Mouse (Mus musculus): Measurements from ENCODE around the gene Gfod2.

Gfod2 gene

DNA sequence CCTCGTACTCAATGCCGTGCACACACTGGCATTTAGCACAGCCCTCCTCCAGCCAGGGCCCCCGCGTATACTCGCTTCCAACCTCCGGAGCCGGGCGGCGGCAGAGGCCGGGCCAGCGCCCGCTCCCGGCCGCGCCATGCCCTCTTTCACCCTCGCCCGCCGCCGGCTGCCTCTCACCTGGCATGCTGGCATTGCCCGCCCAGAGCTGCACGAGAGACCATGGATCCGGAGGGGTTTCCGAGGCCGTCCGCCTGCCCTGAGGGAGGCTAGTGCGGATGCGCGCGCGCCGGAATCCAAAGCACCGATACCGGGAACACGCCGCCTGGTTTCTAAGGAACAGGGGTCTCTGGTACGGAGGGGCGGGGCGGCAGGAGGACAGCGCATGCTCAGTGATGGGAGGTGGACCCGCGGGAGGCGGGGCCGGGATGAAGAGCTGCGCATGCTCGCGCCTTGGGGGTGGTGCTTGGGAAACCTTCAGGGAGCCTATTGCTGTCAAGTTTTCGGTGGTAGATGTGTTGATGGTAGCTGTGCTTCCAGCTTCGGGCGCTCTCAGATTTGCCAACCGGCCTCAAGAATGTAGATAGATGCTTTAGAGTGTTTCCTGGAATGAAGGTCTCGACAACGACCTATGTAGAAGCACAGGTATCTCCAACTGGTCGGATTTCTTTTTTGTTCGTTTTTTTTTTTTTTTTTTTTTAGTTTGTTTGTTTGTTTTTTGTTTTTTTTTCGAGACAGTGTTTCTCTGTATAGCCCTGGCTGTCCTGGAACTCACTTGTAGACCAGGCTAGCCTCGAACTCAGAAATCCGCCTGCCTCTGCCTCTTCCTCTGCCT lies at the start of gene Gfod2:
TSS of gene Gfod2 (minus strand) at position 388 of the 832 bp plus-strand sequence.
- peak; percentile 98 for DNase-seq (ENCODE audit: inconsistent ontology term)

DNA sequence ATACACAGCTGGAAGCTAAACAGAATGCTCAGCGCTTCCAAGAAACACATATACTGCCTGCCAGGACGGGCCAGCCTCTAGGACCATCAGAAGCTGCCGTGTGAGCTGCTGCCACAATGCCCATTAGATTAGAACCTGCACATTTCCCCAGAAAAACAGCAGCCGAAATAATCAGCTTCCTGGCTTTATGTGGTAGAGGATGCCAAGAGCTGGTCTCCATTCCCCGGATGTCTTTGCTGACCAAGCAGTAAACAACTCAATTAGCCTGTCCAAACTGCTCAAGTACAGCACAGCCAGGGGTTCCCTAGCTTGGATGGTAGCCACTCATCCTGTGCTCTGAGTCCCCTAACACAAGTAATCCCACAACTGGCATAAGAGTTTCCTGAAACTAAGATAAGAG lies 49.3 kb upstream of the Gfod2 start:
- no peak for DNase-seq (ENCODE audit: inconsistent ontology term)

DNA sequence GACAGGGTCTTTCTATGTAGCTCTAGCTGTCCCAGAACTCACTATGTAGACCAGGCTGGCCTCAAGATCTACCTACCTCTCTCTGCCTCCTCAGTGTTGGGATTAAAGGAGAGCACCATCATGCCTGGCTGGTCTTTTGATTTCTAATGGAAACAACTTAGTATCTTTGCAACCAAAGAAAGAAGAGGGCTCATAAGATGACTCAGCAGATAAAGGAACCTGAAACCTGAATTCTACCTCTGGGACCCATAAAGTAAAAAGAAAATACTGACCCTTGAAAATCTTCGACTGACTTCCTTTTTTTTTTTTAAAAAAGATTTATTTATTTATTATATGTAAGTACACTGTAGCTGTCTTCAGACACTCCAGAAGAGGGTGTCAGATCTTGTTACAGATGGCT lies 47.5 kb upstream of the Gfod2 start:
- no peak for DNase-seq (ENCODE audit: inconsistent ontology term)

DNA sequence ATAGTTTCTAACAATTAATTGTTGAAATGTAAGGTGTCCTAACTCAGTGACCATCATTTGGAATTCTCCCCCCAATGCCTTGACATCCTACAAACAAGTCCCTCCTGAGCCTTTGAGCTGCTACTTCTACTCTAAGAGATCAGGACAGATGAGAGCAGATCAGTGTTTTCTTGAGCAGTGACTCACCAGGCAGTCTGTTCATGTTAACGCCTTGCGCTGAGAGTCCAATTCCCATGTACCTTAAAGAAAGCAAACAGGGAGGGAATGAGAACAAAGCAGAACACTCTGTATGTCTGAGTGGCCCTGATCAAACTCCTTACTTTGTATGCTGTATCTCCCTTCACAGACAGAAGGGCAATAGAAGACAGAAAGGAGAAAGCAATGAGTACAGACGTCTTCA lies 46.9 kb upstream of the Gfod2 start:
- no peak for DNase-seq (ENCODE audit: inconsistent ontology term)

DNA sequence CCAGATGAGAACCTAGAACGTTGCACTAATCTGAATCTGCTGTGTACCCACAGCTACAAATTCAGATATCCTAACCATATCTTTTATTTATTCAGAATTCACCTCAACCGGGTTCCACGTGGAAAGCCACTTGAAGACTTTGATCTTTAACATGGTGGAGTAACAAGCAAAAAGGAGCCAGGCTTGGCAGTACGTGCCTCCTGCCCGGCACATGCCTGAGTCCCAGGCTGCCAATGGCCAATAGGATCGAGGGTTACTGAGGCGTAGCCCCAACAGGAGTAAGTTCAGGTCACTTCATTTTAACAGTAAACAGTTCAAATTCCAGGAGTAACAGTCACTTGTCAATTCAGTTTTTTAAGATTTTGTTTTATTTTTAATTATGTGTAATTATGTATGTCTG lies 46.3 kb upstream of the Gfod2 start:
- DNase-seq (ENCODE audit: inconsistent ontology term): no peak

DNA sequence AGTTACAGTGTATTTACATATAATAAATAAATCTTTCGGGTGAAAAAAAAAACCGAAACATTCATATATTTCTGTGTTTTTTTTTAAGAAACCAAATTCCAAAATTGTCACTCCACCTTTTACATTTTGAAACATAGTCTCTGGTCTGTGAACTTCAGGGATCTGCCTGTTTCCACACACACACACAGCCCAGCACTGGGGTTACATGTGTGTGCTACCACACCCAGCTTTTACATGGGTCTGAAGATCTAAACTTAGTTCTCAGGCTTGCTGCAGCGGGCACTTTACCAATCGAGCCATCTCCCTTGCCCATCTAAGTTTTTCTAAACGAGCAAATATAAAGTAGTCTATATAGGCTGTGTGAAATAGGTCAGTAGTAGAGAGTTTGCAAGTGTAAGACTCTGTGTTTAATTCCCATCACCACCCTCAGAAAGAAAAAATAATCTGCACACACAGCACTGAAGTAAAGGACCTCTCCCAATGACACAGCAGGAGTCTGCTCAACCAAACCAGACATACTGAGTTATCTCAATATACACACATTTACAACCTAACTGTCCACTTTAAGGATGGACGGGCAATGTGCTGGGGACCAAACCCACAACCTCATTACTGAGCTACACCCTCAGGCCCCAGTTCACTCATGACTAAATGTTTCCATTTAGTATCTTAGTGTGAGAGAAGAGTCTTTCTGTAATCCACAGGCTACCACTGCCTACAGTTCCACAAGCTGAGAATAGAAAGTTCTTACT lies 42.9 kb upstream of the Gfod2 start:
- no peak for DNase-seq (ENCODE audit: inconsistent ontology term)

DNA sequence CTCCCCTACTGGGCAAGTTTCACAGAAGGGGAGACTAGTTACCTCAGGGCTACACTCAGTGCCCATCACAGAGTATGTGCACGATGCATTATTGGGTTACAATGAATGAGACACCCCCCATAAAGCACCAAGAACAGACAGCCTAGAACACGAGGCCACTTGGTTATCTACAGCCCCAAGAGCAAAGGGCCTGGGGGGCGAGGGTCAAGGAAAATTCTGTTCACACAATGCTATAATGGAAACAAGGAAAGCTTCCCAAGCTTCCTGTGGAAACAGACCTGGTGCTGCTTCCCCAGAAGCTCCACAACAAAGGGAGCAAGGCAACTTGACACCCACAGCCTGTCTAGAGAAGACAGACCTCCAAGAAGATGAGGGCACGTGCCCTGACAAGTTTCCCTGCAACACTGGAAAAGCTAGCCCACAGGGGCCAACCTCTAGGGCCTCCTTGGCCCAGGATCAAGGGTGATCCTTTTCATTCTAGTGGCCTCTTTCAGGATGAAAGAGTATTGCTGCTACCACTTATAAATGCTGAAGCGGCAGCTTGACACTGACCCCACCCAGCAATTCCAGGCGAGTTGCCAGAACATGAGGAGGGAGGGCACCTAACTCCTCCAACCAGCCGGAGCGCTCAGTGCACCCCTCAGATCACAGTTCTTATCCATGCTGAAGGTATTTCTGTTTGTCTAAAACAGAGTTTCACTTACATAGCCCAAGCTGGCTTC lies 40.8 kb upstream of the Gfod2 start:
- DNase-seq (ENCODE audit: inconsistent ontology term): peak; percentile 62

DNA sequence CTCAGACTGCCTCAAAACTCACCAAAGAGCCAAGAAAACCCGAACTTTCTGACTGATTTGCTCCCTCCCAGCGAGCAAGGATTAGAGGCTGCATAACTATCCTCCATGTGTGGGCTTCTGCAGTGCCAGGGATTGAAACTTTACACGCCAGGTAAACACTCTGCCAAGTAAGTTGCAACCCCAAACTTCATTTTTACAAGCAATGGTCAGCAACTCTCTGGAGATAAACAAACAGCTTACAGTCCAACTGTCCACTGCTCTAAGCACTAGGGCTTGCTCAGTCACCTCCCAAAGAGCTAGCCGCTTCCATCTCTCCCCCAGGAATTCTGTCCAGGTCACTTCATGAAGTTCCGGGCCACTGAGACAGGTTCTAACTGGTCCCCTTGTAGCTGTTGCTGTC lies 39.9 kb upstream of the Gfod2 start:
- no peak for DNase-seq (ENCODE audit: inconsistent ontology term)

DNA sequence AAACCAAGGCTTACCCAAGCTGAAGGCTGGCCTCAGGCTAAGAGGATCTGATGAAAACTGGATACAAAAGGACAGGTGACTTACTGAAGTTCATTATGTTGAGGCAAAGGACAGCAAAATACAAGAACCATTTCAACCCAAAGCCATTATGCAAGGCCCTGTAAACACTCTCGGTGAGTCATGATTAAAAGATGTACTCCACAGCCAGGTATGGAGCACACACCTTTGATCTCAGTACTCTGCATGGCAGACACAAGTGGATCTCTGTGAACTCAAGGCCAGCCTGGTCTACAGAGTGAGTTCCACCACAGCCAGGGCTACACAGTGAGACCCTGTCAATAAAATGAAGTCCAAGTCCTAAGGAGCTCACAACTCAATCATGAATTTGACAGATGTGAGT lies 37.3 kb upstream of the Gfod2 start:
- no peak for DNase-seq (ENCODE audit: inconsistent ontology term)

DNA sequence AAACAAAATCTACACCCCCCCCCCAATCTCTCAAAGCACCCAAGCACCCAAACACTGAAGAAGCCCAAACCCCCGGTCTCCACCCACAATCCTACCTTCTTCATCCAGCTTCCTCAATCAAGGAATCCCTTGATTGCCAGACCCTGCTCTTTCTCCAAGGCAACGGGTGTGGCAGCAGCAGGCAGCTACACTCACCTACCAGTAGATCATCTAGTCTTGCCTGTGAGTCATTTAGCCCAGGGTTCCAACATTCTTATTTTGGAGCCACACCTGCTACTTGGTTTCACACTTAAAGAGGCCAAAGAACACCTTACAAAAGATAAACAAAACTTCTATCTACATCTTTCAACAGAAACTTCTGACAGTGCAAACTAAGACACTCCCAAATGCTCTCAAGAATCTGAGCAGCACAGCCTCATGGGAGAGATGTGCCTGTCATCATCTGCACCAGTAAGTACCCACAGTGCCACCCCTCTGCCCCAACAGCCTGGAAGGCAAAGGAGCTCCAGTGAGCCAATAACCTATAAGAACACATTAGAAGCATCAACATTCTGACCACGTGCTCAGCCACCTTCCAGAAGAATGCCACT lies 35.6 kb upstream of the Gfod2 start:
- no peak for DNase-seq (ENCODE audit: inconsistent ontology term)

DNA sequence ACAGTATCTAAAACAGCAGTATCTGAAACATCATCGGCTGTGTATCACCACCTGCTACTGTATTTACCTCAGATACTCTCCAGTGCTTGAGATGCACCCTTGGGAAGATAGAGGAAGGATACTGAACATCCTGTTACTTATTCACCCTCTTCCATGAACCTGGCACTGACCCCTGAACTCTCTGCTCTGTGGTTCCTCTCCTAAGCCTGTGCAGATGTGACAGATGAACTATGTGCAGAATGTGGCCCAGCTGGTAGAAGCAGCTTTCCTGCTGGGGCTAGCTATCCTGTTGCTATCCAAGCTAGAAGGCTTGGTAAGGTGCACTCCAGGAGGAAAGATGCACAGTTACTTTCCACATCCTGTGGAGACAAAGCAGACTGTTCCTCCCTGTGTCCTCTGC lies 34.9 kb upstream of the Gfod2 start:
- DNase-seq (ENCODE audit: inconsistent ontology term): no peak

DNA sequence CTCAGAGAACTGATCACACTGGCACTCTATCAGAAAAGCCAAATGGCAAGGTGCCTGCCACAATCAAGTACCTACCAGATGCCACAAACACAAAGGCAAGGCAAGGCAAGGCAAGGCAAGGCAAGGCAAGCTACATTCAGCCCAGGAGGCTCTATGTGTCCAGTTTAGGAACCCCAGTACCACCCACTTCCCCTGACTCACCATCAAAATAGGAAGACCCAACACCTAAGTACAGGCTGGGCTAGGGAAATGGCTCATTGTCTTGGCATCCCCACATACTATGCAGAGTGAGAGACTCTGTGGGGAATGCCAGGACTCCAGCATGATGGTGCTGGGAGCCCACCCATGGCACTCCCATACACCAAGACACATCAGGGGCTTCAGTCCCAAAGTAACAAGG lies 31.2 kb upstream of the Gfod2 start:
- DNase-seq (ENCODE audit: inconsistent ontology term): no peak

DNA sequence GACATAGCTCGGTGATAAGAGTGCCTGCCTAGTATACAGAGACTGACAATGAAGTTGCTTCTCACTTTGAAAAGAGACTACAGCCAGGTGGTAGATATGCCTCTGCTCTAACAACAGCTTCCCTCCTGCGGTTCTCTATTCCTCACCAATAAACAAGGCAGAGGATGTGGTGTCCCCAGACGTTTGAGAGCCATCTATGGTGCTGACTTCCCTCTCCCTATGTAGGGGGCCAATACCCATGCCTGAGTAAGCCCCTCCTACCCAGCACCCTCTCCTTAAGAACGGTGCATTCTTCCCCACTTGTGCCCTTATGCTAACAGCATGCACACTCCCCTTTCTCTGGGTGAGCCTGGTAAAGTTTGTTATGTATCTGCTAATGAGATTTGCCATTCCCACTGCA lies 30.5 kb upstream of the Gfod2 start:
- no peak for DNase-seq (ENCODE audit: inconsistent ontology term)

DNA sequence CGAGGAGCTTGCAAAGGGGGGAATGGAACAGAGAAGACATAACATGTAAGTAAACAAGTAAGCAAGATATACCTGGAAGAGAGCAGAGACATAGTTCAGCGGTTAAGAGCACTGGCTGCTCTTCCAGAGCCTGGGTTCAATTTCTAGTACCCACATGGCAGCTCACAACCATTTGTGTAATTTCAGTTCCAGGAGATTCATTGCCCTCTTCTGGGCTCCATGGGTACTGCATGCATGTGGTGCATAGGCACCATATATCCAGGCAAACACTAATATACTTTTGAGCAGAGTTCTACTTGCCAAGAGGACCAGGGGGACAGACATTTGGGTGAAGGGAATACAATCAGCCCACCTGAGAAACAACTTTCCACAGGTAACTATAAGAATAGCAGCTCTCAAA lies 29.8 kb upstream of the Gfod2 start:
- DNase-seq (ENCODE audit: inconsistent ontology term): no peak

DNA sequence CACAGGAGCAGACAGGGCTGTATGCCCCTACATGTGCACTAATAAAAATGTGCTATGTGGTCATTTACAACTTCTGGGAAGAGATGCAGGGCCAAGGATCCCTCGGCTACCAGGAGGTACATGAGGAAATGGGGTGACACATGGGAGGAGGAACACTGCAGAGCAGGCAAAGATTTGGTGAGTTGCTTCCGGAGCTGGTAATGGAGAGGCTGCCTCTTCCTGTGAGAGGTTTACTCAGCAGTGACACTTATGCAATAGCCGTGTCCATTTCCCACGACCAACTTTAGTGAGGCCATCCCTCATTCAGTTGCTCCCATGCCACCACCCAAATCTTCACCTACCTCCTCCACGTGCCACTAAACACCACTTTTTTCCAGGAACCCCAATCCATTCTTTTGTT lies 21.8 kb upstream of the Gfod2 start:
- DNase-seq (ENCODE audit: inconsistent ontology term): no peak

DNA sequence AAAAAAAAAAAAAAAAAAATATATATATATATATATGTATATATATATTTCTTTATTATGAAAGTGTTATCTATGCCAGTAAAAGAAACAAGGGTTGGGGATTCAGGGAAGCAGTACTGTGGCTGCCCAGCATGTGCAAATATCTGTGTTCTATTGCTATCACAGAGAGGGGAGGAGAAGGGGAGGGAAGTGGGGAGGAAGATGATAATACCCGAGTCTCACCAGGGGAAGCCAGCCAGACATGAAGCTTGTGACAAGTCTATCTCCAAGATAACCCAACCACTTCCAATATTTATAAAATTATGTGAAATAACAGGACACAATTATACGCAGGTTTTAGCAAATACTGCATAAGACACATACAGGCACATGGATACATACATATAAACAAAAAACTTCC lies 19.4 kb upstream of the Gfod2 start:
- DNase-seq (ENCODE audit: inconsistent ontology term): no peak

DNA sequence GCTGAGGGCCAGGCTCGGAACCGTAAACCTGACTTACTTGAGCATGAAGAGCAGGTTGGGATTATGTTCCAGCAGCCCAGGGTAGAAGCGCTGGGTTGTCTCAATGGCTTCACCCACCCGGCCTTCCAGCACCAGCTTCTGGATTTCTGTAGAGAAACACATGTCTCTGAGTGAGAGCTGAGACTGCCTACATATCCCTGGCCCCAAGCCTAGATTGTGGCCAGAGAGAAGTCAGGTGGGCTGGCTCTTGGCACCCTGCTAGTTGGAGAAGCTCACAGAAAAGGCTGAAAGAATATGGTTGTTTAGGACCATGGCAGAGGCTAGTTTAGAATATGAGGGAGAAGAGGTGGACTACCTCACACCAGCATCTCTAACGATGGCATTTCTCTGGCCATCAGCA lies 16.0 kb upstream of the Gfod2 start:
- no peak for DNase-seq (ENCODE audit: inconsistent ontology term)

DNA sequence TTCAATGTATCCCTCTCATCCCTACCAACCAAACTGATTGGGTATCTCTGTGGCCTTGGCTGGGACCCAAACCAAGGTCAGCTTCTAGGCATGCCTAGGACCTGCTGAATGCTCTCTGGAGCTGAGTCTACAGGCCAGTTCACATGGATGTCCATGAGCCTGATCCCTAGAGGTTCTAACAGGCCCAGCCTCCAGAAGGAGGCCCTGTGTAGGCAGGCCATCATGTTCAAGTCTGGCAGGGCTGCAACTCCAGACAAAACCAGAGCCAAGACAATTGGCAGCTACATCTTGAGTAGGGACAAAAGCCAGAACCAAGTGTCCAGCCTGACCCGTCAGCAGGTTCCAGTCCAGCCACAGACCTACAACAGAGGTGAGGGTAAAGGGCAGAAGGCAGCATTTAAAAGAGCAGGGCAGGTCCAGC lies 15.0 kb upstream of the Gfod2 start:
- DNase-seq (ENCODE audit: inconsistent ontology term): no peak

DNA sequence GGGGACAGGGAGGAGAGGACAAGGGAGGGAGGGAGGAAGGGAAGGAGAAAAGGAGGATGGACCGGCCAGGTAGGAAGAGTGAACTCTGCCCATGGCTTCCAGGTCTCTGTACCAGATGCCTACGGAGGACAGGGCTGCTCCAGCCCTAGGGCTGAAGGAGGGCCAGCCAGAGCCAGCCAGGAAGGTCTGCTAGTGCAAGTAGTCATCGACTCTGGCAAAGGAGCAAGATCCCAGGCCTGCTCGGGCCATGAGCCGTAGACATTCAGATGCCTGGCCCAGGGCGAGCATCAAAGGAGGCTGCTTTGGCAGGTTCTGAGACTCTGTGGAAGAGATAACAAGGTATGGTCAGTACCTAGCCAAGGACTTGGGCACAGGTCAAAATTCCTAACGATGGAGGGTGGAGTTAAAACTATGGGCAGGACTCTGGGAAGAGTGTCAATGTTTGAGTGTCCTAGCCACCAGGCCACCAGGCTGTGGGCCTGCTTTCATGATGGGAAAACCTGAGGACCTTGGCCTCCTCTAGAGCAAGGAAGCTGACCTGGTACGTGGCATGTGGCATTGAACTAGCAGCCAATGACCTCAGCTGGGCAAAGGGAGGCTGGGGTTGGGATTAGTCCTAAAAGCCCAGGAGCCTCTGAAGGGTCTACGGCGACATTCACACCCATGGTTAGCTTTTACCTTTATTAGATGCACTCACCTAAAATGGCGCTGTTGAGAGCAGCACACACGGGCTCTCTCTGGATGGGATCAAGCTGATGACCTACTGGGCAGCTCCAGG lies 13.1 kb upstream of the Gfod2 start:
- DNase-seq (ENCODE audit: inconsistent ontology term): no peak

DNA sequence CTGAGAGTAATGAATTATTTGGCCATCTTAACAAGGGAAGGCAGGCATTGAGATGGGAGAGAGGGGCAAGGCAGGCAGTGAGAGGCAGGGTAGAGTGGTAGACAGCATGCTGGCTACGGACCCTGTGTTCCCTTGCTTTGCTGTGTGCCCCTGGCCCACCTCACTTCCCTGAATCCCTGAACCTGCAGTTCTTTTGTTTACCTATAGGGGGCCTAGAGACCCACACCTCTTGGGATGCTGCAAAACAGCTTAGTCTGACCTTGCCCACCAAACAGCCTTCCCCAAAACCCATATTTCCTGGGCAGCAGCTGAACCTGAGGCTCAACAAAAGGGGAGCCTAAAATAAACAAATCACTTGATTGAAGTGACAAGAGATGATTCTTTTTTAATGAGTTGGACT lies 12.1 kb upstream of the Gfod2 start:
- DNase-seq (ENCODE audit: inconsistent ontology term): no peak

DNA sequence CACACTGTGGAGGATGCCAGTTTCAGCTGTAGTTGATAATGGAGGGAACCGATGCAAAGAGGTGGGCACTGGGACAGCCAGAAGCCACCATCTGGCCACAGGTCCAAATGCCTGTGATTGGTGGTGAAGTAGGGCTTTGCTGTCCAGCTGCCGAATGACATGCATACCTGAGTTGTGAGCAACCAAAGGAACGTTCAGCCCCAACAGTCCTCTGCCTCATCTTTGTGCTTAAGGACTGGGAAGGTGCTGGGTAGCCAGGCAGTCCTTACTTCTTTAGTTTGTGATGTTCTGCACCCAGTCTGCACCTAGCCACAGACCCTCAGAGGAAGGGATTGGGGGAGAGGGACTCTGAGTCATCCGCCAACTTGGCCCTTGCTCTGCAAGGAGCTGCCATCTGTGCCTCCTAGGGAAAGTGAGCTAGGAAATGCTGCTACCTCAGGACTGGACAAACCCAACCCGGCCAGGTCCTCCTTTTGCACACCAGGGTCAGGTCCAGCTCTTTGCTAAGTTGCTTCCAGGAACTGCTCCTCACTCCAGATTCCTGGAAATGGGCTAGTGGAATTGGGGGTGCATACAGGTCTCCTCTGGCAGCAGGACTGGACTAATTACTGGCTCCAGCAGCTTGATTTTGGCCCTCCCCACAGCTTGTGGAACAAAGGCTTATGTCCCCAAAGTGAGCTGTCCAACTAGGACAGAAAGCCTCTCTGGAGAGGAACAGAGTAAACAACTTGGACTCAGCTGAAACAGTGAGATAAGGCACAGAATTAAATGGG lies 10.2 kb upstream of the Gfod2 start:
- no peak for DNase-seq (ENCODE audit: inconsistent ontology term)
